Mouse (Mus musculus) G1E-ER4 (cell line): ENCODE results near the gene Atg2a. TPM values are rescaled to one million over a fixed set of nuclear protein-coding genes. Genes with fewer than 3 reads are reported as not detected.

Experiments
- GATA1 ChIP-seq: IDR thresholded peaks from one replicate; pipeline ENCODE4 v1.8.0; 2012; ENCODE audit warnings: low read length, inconsistent platforms
- polyA plus RNA-seq: library from polyadenylated mRNA; stranded (reverse); fragments of >175 nt; gene quantifications from 2 replicates; pipeline ENCODE4 v1.2.3, GENCODE M21; 2012

The Atg2a gene
- polyA plus RNA-seq, 1 experiment = 49.6 TPM

DNA sequence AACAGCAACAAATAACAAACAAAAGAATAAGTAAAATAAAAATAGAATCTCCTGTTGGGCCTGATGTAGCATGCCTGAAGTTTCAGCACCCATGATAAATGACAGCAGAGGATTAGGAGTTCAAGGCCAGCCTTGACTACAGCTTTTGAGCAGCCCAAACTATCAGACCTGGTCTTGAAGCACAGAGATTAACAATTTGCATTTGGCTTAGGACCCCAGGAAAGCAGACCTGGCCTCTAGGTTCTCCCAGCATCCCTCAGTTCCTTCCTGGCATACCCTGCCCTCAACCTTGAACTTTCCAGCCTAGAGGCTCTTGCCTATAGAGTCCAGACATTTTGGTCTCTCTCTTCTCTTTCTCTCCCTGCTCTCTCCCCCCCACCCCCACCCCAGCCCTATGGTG lies 2.7 kb upstream of the Atg2a start:
- no peak for TF ChIP-seq GATA1

DNA sequence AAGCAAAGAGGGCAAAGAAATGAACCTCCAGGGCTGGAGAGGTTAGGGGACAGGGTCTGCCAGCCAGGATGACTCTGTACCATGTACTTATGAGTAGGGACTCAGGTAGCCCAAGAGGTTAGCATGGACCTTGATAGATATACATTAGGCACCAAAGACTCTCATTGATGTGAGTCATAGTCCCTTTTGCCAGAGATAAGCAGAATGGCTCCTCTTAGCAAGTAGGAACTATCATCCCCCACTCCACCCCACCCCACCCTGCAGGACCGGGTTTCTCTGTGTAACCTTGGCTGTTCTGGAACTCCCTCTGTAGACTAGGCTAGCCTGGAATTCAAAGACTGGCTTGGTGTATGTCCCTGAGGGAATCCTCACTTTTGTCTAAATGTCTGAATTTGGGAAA lies 1.3 kb upstream of the Atg2a start:
- no peak for TF ChIP-seq GATA1

DNA sequence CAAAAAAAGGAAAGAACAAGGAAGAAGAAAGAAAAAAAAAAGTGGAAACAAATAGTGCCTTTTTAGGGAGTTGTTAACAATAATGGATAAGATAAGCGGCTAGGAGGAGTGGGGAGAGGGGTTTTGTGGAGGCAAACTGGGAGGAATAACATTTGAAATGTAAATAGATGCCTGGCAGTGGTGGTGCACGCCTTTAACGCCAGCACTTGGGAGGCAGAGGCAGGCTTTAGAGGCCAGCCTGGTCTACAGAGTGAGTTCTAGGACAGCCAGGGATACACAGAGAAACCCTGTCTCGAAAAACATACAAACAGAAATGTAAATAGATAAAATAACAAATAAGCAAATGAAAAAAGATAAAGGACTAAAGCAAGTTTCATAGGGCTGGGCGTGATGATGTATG lies 743 bp upstream of the Atg2a start:
- TF ChIP-seq GATA1 = no peak

GRCm38 (mm10) chr19:6242281-6242680 lies 813 bp downstream of the Atg2a start:
- no peak for TF ChIP-seq GATA1

DNA sequence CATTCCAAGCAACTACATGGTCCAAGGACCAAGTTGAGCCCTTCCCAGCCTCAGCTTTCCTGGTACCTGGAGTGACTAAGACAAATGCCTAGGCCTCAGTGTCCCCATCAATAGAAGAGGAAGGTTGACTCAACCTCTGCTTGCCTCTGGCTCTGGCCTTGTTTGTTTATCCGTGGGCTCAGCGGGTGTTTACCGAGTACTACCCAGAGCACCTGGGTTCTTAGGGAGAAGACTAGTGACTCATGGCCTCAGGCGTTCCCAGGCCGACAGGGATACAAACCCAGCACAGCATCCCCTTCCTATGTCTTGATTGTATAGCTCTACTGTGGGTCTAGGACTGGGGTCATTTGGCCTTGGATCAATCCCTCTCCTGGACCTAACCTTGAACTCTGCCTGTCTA lies 1.8 kb downstream of the Atg2a start:
- TF ChIP-seq GATA1 = no peak

- no peak for TF ChIP-seq GATA1
Observed at GRCm38 (mm10) chr19:6245806-6246205, 4.3 kb downstream of the Atg2a start.

- no peak for TF ChIP-seq GATA1
Observed at GRCm38 (mm10) chr19:6247526-6248300, 6.2 kb downstream of the Atg2a start.

GRCm38 (mm10) chr19:6253021-6253420 lies 11.6 kb downstream of the Atg2a start:
- TF ChIP-seq GATA1 = no peak

- no peak for TF ChIP-seq GATA1
Observed at GRCm38 (mm10) chr19:6260428-6260827, 19.0 kb downstream of the Atg2a start.

GRCm38 (mm10) chr19:6260946-6261345 lies 19.5 kb downstream of the Atg2a start:
- TF ChIP-seq GATA1 = no peak

DNA sequence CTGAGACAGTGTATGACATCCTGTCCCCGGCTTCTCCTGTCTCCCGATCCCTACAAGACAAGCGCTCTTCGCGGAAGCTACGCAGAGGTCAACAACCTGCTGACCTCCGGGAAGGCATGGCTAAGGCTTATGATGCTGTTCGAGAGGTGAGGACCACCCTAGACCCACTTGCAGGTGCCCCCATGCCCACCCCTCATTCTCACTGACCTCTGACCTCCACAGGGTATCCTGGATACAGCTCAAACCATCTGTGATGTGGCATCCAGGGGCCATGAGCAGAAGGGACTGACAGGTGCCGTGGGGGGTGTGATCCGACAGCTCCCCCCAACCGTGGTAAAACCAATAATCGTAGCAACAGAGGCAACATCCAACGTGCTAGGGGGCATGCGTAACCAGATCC lies 19.9 kb downstream of the Atg2a start:
- no peak for TF ChIP-seq GATA1

DNA sequence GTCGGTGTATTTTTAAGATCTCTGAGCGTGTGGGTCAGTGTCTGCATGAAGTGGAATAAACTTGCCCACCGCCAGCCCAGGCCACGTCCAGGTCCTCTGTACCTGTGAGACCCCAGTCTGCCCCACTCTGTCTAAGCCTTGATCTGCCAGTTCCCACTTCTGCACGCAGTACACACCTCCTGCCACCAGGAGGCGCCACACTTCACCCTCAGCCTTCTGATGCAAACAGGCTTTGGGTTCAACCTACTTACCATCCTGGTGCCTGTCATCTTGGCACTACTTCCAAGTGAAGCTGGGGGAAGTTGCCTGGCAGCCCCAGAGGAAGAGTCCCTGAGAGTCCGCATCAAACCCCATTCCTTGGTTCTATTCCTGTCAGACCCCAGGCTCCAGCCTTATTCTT lies 20.8 kb downstream of the Atg2a start:
- no peak for TF ChIP-seq GATA1

GRCm38 (mm10) chr19:6262839-6263433 lies 21.5 kb downstream of the Atg2a start:
- no peak for TF ChIP-seq GATA1

DNA sequence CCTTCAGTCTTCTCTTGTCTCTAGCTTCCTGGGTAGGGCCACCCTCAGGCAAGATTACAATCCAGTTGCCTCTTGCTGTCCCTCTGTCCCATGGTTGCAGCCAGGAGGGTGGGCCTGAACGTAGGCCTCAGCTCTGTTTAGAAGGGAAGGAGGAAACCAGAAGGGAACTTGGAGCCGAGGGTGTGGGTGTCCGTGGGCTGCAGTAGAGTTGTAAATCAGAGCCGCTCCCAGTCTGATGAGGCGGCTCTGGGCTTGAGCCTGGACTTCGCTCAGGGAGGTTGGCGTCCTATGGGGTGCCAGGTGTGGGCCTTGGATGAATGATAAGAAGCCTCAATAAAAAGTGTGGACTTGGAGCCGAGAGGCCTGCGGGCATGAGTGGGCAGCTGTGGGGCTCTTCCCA lies 22.7 kb downstream of the Atg2a start:
- TF ChIP-seq GATA1 = no peak

DNA sequence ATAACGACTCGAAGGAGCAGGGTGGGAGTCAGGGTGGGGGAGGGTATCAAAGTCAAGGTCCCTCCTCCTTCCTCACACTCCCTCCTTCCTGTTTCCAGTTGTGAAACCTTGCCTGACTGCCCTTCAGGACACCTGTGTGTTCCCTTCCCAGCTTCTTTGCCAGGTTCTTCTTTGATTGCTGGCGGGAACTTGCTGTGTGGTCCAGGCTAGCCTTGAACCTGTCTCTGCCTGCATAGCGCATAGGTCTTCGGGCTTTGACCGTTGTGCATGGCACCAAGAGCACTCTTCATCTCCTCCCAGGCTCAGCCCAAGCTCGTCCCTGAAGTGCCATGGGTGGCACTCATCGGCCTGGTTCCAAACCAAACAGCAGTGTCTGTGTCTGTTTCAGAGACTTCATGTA lies 23.5 kb downstream of the Atg2a start:
- TF ChIP-seq GATA1 = no peak

DNA sequence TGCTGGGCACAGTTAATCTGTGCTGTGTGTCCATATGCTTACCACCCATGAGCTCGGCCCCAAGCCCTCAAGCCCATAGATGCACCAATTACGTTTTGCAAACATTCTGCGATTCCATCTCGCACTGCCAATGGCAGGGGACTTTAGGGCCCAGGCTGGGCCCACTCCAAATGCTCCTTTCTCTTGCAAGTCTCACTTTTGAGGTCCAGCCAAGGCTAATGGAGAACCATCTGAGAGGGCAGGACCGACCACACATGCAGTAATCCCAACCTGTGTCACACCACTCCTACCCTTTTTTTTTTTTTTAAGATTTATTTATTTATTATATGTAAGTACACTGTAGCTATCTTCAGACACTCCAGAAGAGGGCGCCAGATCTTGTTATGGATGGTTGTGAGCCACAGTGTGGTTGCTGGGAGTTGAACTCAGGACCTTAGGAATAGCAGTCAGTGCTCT lies 24.3 kb downstream of the Atg2a start:
- no peak for TF ChIP-seq GATA1
